Mouse (Mus musculus): ENCODE results near the gene Becn1. TPM values are rescaled to one million over a fixed set of nuclear protein-coding genes. Genes with fewer than 3 reads are reported as not detected.

Gene Becn1
- polyA plus RNA-seq, 1 experiment = 64.0 TPM

DNA sequence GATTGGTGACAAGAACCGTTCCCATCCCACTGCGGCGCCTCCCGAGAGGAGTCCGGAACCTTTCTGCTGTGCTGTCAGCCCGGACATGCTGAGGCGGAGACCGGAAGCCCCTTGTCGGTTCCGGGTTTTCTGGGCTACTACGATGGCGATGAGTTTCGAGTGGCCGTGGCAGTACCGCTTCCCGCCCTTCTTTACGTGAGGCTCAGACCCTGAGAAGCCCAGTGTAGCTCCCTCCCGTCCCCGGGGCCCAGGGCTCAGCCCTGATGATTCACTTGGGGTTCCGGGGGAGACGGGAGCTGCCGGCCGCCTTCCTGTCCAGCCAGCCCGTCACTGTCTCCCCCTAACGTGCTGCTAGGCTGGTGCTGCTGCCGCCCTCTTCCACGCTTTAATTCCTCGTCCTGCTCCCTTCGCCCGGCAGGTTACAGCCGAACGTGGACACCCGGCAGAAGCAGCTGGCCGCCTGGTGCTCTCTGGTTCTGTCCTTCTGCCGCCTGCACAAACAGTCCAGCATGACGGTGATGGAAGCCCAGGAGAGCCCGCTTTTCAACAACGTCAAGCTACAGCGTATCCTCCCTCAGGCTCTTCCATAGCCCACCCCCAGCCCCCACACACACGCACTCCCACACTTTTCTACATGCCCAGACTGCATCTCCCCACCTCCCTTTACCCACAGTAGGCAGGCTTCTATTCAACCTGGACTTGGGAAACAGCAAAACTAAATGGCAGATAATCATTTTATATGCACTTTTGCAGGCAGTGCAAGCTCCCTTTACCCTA lies 48.3 kb downstream of the Becn1 start, which contains the start of gene Vps25:
TSS of gene Vps25 (plus strand) at position 95 of the 777 bp plus-strand sequence.
- 1% methylated on average over 40 of the region's 40 CpGs for WGBS
- Histone ChIP-seq H3K36me3 (ENCODE audit: control insufficient read depth, insufficient read depth, low read length) (peaks cover 9% of the 10 kb centered on the region), H3K4me3 (ENCODE audit: extremely low read depth, insufficient read depth, insufficient read length) (peak within 1 kb of the TSS; percentile 85), H3K27me3 (ENCODE audit: control insufficient read depth, insufficient read depth, low read length) (no peaks in the 10 kb centered on the region), H3K27ac (ENCODE audit: insufficient read depth, low read length) (peak within 1 kb of the TSS; percentile 88), H3K4me1 (ENCODE audit: control insufficient read depth, insufficient read depth, insufficient read length) (peaks cover 3% of the 10 kb centered on the region)
- DNase-seq (ENCODE audit: low read depth in 1 of 2, low spot score in 2 of 2) = peak; percentile 75 to 82
- TF ChIP-seq CTCF (IDR thresholded peaks at IDR 0.05; ENCODE audit: extremely low read depth, insufficient read depth, insufficient read length, insufficient replicate concordance) (no peak), POLR2A (IDR thresholded peaks at IDR 0.05; ENCODE audit: low read depth, low read length) (peak; percentile 88)

DNA sequence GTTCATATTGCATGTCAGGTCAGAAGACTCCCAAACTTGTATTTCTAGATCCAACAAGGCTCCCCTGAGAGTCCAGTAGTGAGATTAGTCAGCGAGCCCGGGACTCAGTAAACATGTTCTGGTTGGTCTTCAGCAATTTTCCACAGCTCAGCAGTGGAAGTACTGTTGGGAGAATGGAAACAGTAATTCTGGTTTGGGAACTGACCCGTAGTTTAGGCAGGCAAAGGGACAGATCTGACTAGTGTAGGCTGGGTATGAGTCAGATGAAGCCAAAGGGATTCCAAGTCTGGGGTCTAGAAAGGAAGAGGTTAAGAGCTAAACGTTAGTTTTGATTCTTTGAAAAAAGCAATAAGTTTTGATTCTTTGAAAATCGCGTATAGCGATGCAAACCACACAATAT lies 49.1 kb downstream of the Becn1 start:
- Histone ChIP-seq H3K27ac (ENCODE audit: insufficient read depth, low read length) (0 out of 2 replicates have a peak overlapping the region, but pooled peaks have one; percentile 36), H3K36me3 (ENCODE audit: control insufficient read depth, insufficient read depth, low read length) (peaks cover 5% of the 10 kb centered on the region), H3K27me3 (ENCODE audit: control insufficient read depth, insufficient read depth, low read length) (no peaks in the 10 kb centered on the region), H3K4me3 (ENCODE audit: extremely low read depth, insufficient read depth, insufficient read length) (peak overlapping the region; percentile 85), H3K4me1 (ENCODE audit: control insufficient read depth, insufficient read depth, insufficient read length) (peaks cover 3% of the 10 kb centered on the region)
- no peak for DNase-seq (ENCODE audit: low read depth in 1 of 2, low spot score in 2 of 2)
- WGBS = 6% methylated on average over 7 of the region's 7 CpGs
- no peak for TF ChIP-seq CTCF (IDR thresholded peaks at IDR 0.05; ENCODE audit: extremely low read depth, insufficient read depth, insufficient read length, insufficient replicate concordance)

DNA sequence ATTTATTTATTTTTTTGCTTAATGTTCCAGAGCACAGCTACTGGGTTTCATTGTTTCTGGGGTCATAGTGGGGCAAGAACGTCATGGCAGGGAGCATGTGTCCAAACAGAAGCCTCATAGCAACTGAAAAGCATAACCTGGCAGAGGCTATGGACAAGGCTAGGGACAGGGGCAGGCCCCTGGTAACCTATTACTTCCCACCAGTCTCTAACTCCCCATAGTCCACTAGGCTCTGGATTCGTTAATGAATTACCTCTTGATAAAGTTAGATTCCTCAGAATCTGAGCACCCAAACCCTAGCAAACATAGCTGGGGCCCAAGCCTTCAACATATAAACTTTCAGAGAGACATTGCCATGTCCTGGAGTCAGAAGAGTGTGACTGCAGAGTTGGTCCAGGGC lies 51.1 kb downstream of the Becn1 start:
- DNase-seq (ENCODE audit: low read depth in 1 of 2, low spot score in 2 of 2) = no peak
- Histone ChIP-seq H3K4me3 (ENCODE audit: extremely low read depth, insufficient read depth, insufficient read length) (no peak overlapping the region), H3K4me1 (ENCODE audit: control insufficient read depth, insufficient read depth, insufficient read length) (peaks cover 8% of the 10 kb centered on the region), H3K36me3 (ENCODE audit: control insufficient read depth, insufficient read depth, low read length) (peaks cover under 1% of the 10 kb centered on the region), H3K27me3 (ENCODE audit: control insufficient read depth, insufficient read depth, low read length) (peaks cover 8% of the 10 kb centered on the region), H3K27ac (ENCODE audit: insufficient read depth, low read length) (no peak overlapping the region)
- 86% methylated on average over 2 of the region's 2 CpGs for WGBS
- TF ChIP-seq CTCF (IDR thresholded peaks at IDR 0.05; ENCODE audit: extremely low read depth, insufficient read depth, insufficient read length, insufficient replicate concordance) = no peak
- no peak for TF ChIP-seq POLR2A (IDR thresholded peaks at IDR 0.05; ENCODE audit: low read depth, low read length)

DNA sequence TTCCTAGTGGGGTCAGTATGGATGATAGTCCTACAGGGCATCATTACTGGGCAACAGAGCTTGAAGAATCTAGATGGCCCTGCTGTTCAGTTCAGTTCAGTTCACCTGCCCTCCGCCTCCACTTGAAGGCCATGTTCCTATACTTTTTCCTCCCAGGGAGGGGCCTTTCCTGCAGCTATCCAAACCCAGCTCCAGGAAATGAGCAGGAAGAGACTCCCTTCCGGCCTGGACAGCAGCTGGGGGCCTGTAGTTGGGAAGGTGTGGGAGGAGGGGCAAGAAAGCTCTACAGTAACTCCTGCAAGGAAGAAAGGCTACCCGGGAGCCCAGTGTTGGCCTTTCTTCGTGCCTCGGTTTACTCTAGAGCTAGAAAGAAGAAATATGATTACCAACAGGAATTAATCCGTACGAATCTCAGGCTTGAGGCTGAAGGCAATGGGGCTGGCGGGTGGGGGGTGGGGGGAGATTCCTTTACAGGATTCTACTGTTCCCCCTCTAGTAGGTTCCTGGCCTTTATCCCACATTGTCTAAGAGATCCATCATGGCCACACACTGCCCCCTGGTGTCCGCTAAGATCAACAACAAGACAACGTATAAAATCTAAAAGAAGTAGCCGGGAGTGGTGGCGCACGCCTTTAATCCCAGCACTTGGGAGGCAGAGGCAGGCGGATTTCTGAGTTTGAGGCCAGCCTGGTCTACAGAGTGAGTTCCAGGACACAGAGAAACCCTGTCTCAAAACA lies 53.7 kb downstream of the Becn1 start:
- Histone ChIP-seq H3K27me3 (ENCODE audit: control insufficient read depth, insufficient read depth, low read length) (peaks cover 13% of the 10 kb centered on the region), H3K36me3 (ENCODE audit: control insufficient read depth, insufficient read depth, low read length) (no peaks in the 10 kb centered on the region), H3K4me3 (ENCODE audit: extremely low read depth, insufficient read depth, insufficient read length) (no peak overlapping the region), H3K4me1 (ENCODE audit: control insufficient read depth, insufficient read depth, insufficient read length) (peaks cover 8% of the 10 kb centered on the region; the same call in 1 of the 2 replicates), H3K27ac (ENCODE audit: insufficient read depth, low read length) (0 out of 2 replicates have a peak overlapping the region, but pooled peaks have one; percentile 4)
- TF ChIP-seq POLR2A (IDR thresholded peaks at IDR 0.05; ENCODE audit: low read depth, low read length) (no peak), CTCF (IDR thresholded peaks at IDR 0.05; ENCODE audit: extremely low read depth, insufficient read depth, insufficient read length, insufficient replicate concordance) (peak; percentile 43; the same call in 1 of the 2 replicates)
- peak; percentile 41 to 55 for DNase-seq (ENCODE audit: low read depth in 1 of 2, low spot score in 2 of 2)
- WGBS = 42% methylated on average over 14 of the region's 14 CpGs

DNA sequence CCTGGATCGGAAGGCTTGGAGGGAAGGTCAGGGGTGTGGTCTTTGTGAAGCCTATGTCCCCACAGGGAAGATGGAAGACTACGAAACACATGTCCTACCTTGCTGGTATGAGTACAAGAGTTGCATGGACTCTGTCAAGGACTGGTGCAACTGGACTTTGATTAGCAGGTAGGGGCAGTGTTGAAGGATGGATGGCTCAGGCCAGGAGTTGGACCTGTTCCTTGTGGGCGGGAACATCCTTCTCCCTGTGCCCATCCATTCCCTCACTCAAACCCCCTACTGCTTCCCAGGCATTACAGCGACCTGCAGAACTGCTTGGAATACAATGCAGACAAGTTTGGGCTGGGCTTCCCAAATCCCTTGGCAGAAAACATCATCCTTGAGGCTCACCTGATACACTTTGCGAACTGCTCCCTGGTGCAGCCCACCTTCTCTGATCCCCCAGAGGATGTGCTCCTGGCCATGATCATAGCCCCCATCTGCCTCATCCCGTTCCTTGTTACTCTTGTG lies 54.5 kb downstream of the Becn1 start:
- H3K4me1 ChIP-seq (ENCODE audit: control insufficient read depth, insufficient read depth, insufficient read length) = peaks cover 5% of the 10 kb centered on the region; the same call in 1 of the 2 replicates
- TF ChIP-seq CTCF (IDR thresholded peaks at IDR 0.05; ENCODE audit: extremely low read depth, insufficient read depth, insufficient read length, insufficient replicate concordance) (no peak), POLR2A (IDR thresholded peaks at IDR 0.05; ENCODE audit: low read depth, low read length) (no peak)
- H3K4me3 ChIP-seq (ENCODE audit: extremely low read depth, insufficient read depth, insufficient read length) = no peak overlapping the region; the same call in 1 of the 2 replicates
- WGBS = 85% methylated on average over 6 of the region's 6 CpGs
- H3K27ac ChIP-seq (ENCODE audit: insufficient read depth, low read length) = 0 out of 2 replicates have a peak overlapping the region, but pooled peaks have one; percentile 4
- no peak for DNase-seq (ENCODE audit: low read depth in 1 of 2, low spot score in 2 of 2)
- H3K27me3 ChIP-seq (ENCODE audit: control insufficient read depth, insufficient read depth, low read length) = peaks cover 13% of the 10 kb centered on the region
- no peaks in the 10 kb centered on the region for H3K36me3 ChIP-seq (ENCODE audit: control insufficient read depth, insufficient read depth, low read length)

DNA sequence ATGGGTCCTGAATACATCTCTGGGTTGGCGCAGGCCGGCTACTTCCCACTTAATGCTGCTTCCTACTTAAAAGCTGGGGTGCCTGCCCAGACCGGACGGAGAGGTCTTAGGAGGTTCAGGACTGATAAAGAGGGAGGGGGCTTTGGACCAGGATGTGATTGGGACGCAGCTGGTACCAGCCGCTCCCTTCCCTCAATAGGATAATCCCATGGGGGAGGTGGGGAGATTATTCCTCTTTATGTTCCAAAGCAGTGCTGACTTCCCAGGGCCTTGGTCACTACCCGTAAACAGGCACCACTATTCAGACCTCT lies 55.4 kb downstream of the Becn1 start:
- H3K27me3 ChIP-seq (ENCODE audit: control insufficient read depth, insufficient read depth, low read length) = peaks cover 13% of the 10 kb centered on the region
- H3K4me1 ChIP-seq (ENCODE audit: control insufficient read depth, insufficient read depth, insufficient read length) = peaks cover 4% of the 10 kb centered on the region; the same call in 1 of the 2 replicates
- WGBS = 31% methylated on average over 7 of the region's 7 CpGs

More for the DNA sequence above, 55.4 kb downstream of the Becn1 start:
- peak overlapping the region; percentile 20; the same call in 1 of the 2 replicates for H3K27ac ChIP-seq (ENCODE audit: insufficient read depth, low read length)
- peak overlapping the region; percentile 39 for H3K4me3 ChIP-seq (ENCODE audit: extremely low read depth, insufficient read depth, insufficient read length)
- H3K36me3 ChIP-seq (ENCODE audit: control insufficient read depth, insufficient read depth, low read length) = no peaks in the 10 kb centered on the region
- no peak for TF ChIP-seq CTCF (IDR thresholded peaks at IDR 0.05; ENCODE audit: extremely low read depth, insufficient read depth, insufficient read length, insufficient replicate concordance)
- no peak for TF ChIP-seq POLR2A (IDR thresholded peaks at IDR 0.05; ENCODE audit: low read depth, low read length)
- no peak for DNase-seq (ENCODE audit: low read depth in 1 of 2, low spot score in 2 of 2)
